Mouse (Mus musculus) neutrophil, adult 59 days (primary cell): ENCODE results near the gene Smco4. TPM values are rescaled to one million over a fixed set of nuclear protein-coding genes. Genes with fewer than 3 reads are reported as not detected.

Source experiments
- total RNA-seq, 2 experiments: library from RNA; stranded (reverse); gene quantifications; 1 replicate in 1 of 2; 2 replicates in 1 of 2; pipeline ENCODE4 v1.2.4; 2023

Gene Smco4
- total RNA-seq = 1 to 10 TPM; 4.4 to 7.2 TPM

DNA sequence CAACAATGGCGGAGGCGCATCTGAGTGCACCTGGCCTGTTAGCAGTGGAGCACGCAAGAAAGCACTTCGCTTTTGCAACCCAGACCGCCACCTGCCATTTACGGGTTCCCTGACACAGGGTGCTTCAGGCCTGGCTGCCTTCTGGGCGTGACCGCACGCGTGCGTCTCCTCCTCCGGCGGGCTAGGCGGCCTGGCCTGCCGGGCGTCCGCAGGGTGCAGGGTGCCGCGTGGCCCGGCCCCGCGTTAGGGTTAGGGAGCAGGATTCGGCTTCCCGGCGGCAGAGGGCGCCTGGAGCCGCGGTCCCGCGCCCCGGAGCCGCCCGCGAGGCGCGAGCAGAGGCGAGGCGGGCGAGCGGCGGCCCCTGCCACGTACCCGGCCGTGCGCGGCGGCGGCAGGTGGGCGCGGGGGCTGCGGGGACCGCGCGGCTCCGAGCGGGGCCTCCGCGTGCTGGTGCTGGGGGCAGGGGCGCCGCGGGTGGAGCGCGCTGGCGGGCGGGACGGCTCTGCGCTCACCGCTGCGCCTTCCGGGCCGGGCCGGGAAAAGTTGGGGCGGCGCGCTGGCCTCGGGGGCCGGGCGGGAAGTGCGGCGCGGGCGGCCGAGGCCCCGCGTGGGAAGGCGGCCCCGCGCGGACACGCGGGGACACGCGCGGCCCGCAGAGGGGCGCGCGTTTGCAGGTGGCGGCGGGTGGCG, at the start of gene Smco4:
Smco4 (plus strand) TSS at position 198 of the 690 bp plus-strand sequence.

Other genes with a start within 250 kb of the Smco4 start
- gene Med17, start 213.5 kb upstream of the Smco4 start, total RNA-seq = 10 to 100 TPM; 32.2 to 33.9 TPM
- 100 to 1,000 TPM; 389 to 455 TPM for gene Taf1d, start 187.2 kb upstream of the Smco4 start, total RNA-seq
- 1 to 10 TPM; 7.0 to 7.3 TPM for gene 4931406C07Rik, start 187.0 kb upstream of the Smco4 start, total RNA-seq
- 10 to 100 TPM; 22.9 to 23.0 TPM for gene Cep295, start 135.6 kb upstream of the Smco4 start, total RNA-seq
- gene Deup1, start 134.5 kb downstream of the Smco4 start, total RNA-seq = not detected
- 10 to 100 TPM; 17.4 to 19.6 TPM for gene Slc36a4, start 216.3 kb downstream of the Smco4 start, total RNA-seq